Comparison of ENCODE assay signal across 25 mouse cellular contexts in genomic region chr2:31706531-31706930, GRCm38 (mm10). TPM values are rescaled to one million over a fixed set of nuclear protein-coding genes. Genes with fewer than 3 reads are reported as not detected.
DNase-seq lines count a peak whose midpoint lies in the region; ATAC-seq and TF ChIP-seq lines count a peak whose summit lies in the region.
"Had no signal": no experiment of that assay in that cellular context is flagged by ENCODE, and none has a peak within 500 bp of the region (broad histone marks: within the 10 kb centered on the region; RNA-seq: fewer than 3 reads in every experiment).

No protein-coding gene starts in this region.

- intact Hi-C loops in heart, postnatal 36 days (cut with DNase I), result no loop called here

- no peak for TF ChIP-seq CTCF in MEL (IDR thresholded peaks at IDR 0.05 in 2 of 3, conservative IDR thresholded peaks at IDR 0.05 in 1 of 3; ENCODE audit: control insufficient read depth in 1 of 3, insufficient read depth in 1 of 3, low read depth in 2 of 3, low read length in 3 of 3, poor library complexity in 1 of 3, severe bottlenecking in 1 of 3)
- no peak for TF ChIP-seq CTCF in intestine, postnatal 0 days (IDR thresholded peaks at IDR 0.05; ENCODE audit: low read depth)
- TF ChIP-seq CTCF in small intestine, adult 2 months (IDR thresholded peaks at IDR 0.05; ENCODE audit: extremely low read depth, insufficient read length, insufficient replicate concordance, low read depth, low read length), result no peak
- no peak for TF ChIP-seq CTCF in midbrain, postnatal 0 days (IDR thresholded peaks at IDR 0.05)

- ATAC-seq in intestine, embryonic 14.5 days (replicated peaks; ENCODE audit: low FRiP score, low TSS enrichment, low read depth), result 0 out of 2 replicates have a peak, but pooled peaks have one; percentile 55
- ATAC-seq in intestine, postnatal 0 days, result peak; percentile 37
- no peak for ATAC-seq in forebrain, embryonic 16.5 days
- ATAC-seq in midbrain, postnatal 0 days (ENCODE audit: low FRiP score), result no peak
- ATAC-seq: activated CD4-positive, CD25-positive, alpha-beta regulatory T cell, adult 4 months; CD4-positive, CD25-positive, alpha-beta regulatory T cell, adult 4 months; forebrain, embryonic 14.5 days; hindbrain, postnatal 0 days had no signal

- no peaks in the 10 kb centered on the region for H3K27me3 ChIP-seq in MEL (ENCODE audit: control insufficient read depth in 1 of 2, insufficient read depth in 2 of 2, low read length in 2 of 2)
- H3K27me3 ChIP-seq in intestine, embryonic 14.5 days (replicated peaks; ENCODE audit: control insufficient read depth, insufficient read depth, low read length), result no peaks in the 10 kb centered on the region
- no peaks in the 10 kb centered on the region for H3K27me3 ChIP-seq in intestine, postnatal 0 days (replicated peaks; ENCODE audit: control insufficient read depth, insufficient read depth, low read length)
- H3K27me3 ChIP-seq in small intestine, adult 2 months (ENCODE audit: control insufficient read depth, insufficient read depth, low read length), result no peaks in the 10 kb centered on the region
- no peaks in the 10 kb centered on the region for H3K27me3 ChIP-seq in forebrain, embryonic 16.5 days (replicated peaks; ENCODE audit: control insufficient read depth, insufficient read depth, low read length)
- no peaks in the 10 kb centered on the region for H3K27me3 ChIP-seq in midbrain, postnatal 0 days (ENCODE audit: insufficient read depth, low read length)
- H3K27me3 ChIP-seq: embryonic facial prominence, embryonic 12.5 days; embryonic facial prominence, embryonic 15.5 days; heart, embryonic 12.5 days; heart, embryonic 15.5 days had no signal

- H3K9ac ChIP-seq in MEL (ENCODE audit: control insufficient read depth, low read depth, low read length, poor library complexity, severe bottlenecking), result no peak overlapping the region
- H3K9ac ChIP-seq in intestine, embryonic 14.5 days (ENCODE audit: low read length), result no peak overlapping the region
- no peak overlapping the region for H3K9ac ChIP-seq in intestine, postnatal 0 days (ENCODE audit: low read depth, low read length)
- H3K9ac ChIP-seq in forebrain, embryonic 16.5 days (replicated peaks; ENCODE audit: low read depth, low read length), result no peak overlapping the region
- no peak overlapping the region for H3K9ac ChIP-seq in midbrain, postnatal 0 days (replicated peaks; ENCODE audit: low read length, poor library complexity, severe bottlenecking)
- H3K9ac ChIP-seq: embryonic facial prominence, embryonic 12.5 days; embryonic facial prominence, embryonic 15.5 days; heart, embryonic 12.5 days; heart, embryonic 15.5 days; hindbrain, embryonic 14.5 days had no signal

- no peak overlapping the region for H3K4me3 ChIP-seq in MEL (ENCODE audit: control insufficient read depth in 1 of 2, insufficient read depth in 1 of 2, low read depth in 2 of 2, low read length in 2 of 2)
- no peak overlapping the region for H3K4me3 ChIP-seq in intestine, embryonic 14.5 days (ENCODE audit: low read depth, low read length)
- H3K4me3 ChIP-seq in intestine, postnatal 0 days (ENCODE audit: low read depth, low read length), result no peak overlapping the region
- no peak overlapping the region for H3K4me3 ChIP-seq in small intestine, adult 2 months (ENCODE audit: low read depth, low read length)
- no peak overlapping the region for H3K4me3 ChIP-seq in forebrain, embryonic 16.5 days (replicated peaks; ENCODE audit: low read length)
- no peak overlapping the region for H3K4me3 ChIP-seq in midbrain, postnatal 0 days (ENCODE audit: low read depth, low read length)
- H3K4me3 ChIP-seq: embryonic facial prominence, embryonic 12.5 days; embryonic facial prominence, embryonic 15.5 days; heart, embryonic 12.5 days; heart, embryonic 15.5 days had no signal

- no peaks in the 10 kb centered on the region; a peak in 1 of 4 replicates for H3K36me3 ChIP-seq in MEL (ENCODE audit: control insufficient read depth in 1 of 2, insufficient read depth in 2 of 2, low read length in 2 of 2)
- peaks cover 4% of the 10 kb centered on the region; the same call in 1 of the 2 replicates for H3K36me3 ChIP-seq in intestine, embryonic 14.5 days (ENCODE audit: control insufficient read depth, insufficient read depth, low read length)
- H3K36me3 ChIP-seq in intestine, postnatal 0 days (ENCODE audit: control insufficient read depth, insufficient read depth), result peaks cover 3% of the 10 kb centered on the region; the same call in 1 of the 2 replicates
- peaks cover under 1% of the 10 kb centered on the region; the same call in 1 of the 2 replicates for H3K36me3 ChIP-seq in small intestine, adult 2 months (ENCODE audit: control insufficient read depth, insufficient read depth, low read length)
- H3K36me3 ChIP-seq in forebrain, embryonic 16.5 days (ENCODE audit: control insufficient read depth, insufficient read depth), result no peaks in the 10 kb centered on the region
- no peaks in the 10 kb centered on the region for H3K36me3 ChIP-seq in midbrain, postnatal 0 days (ENCODE audit: insufficient read depth, low read length)
- H3K36me3 ChIP-seq: embryonic facial prominence, embryonic 15.5 days; heart, embryonic 15.5 days had no signal

- H3K79me2 ChIP-seq in MEL (ENCODE audit: control insufficient read depth, insufficient read depth, low read length, poor library complexity), result no peaks in the 10 kb centered on the region

- H3K4me1 ChIP-seq in MEL (ENCODE audit: control insufficient read depth in 1 of 2, insufficient read depth in 2 of 2, low read length in 2 of 2), result peaks cover 4 to 7% of the 10 kb centered on the region in 2 experiments; a peak in 1 of 4 replicates
- H3K4me1 ChIP-seq in intestine, embryonic 14.5 days (replicated peaks; ENCODE audit: control insufficient read depth, insufficient read depth, low read length), result no peaks in the 10 kb centered on the region
- H3K4me1 ChIP-seq in intestine, postnatal 0 days (replicated peaks; ENCODE audit: control insufficient read depth, insufficient read depth, low read length), result 0 out of 2 replicates have a peak, but pooled peaks cover 7% of the 10 kb centered on the region
- peaks cover 25% of the 10 kb centered on the region; the same call in 1 of the 2 replicates for H3K4me1 ChIP-seq in small intestine, adult 2 months (ENCODE audit: control insufficient read depth, insufficient read depth, insufficient read length, low read length)
- no peaks in the 10 kb centered on the region for H3K4me1 ChIP-seq in forebrain, embryonic 16.5 days (replicated peaks; ENCODE audit: control insufficient read depth, insufficient read depth, low read length)
- H3K4me1 ChIP-seq in midbrain, postnatal 0 days (ENCODE audit: insufficient read depth, low read length), result no peaks in the 10 kb centered on the region
- H3K4me1 ChIP-seq: embryonic facial prominence, embryonic 12.5 days; embryonic facial prominence, embryonic 15.5 days; heart, embryonic 15.5 days had no signal

- no peak for TF ChIP-seq POLR2A in MEL (IDR thresholded peaks at IDR 0.05; ENCODE audit: control insufficient read depth in 1 of 2, insufficient read depth in 1 of 2, low read depth in 1 of 2, low read length in 2 of 2, poor library complexity in 1 of 2)
- no peak for TF ChIP-seq POLR2A in small intestine, adult 2 months (IDR thresholded peaks at IDR 0.05; ENCODE audit: low read depth, low read length)

- H3K27ac ChIP-seq in MEL (ENCODE audit: control insufficient read depth, low read depth, low read length), result no peak overlapping the region
- H3K27ac ChIP-seq in intestine, embryonic 14.5 days (ENCODE audit: low read depth), result no peak overlapping the region
- H3K27ac ChIP-seq in intestine, postnatal 0 days (ENCODE audit: low read depth, low read length), result peak overlapping the region; percentile 9
- H3K27ac ChIP-seq in small intestine, adult 2 months (ENCODE audit: insufficient read depth, low read depth, low read length), result peak overlapping the region; percentile 50
- H3K27ac ChIP-seq in forebrain, embryonic 16.5 days (ENCODE audit: low read length), result no peak overlapping the region
- no peak overlapping the region for H3K27ac ChIP-seq in midbrain, postnatal 0 days (ENCODE audit: low read depth, low read length)
- H3K27ac ChIP-seq: embryonic facial prominence, embryonic 12.5 days; embryonic facial prominence, embryonic 15.5 days; heart, embryonic 15.5 days; hindbrain, embryonic 14.5 days; hindbrain, postnatal 0 days had no signal

- WGBS in intestine, embryonic 14.5 days, result 26% methylated on average over 2 of the region's 2 CpGs
- 28% methylated on average over 2 of the region's 2 CpGs for WGBS in intestine, postnatal 0 days
- WGBS in small intestine, adult 2 months, result 25% methylated on average over 2 of the region's 2 CpGs
- WGBS in forebrain, embryonic 16.5 days, result 79% methylated on average over 2 of the region's 2 CpGs
- 88% methylated on average over 2 of the region's 2 CpGs for WGBS in midbrain, postnatal 0 days

- no peak overlapping the region for H3K4me2 ChIP-seq in intestine, embryonic 14.5 days (ENCODE audit: low read length)
- no peak overlapping the region for H3K4me2 ChIP-seq in intestine, postnatal 0 days (replicated peaks; ENCODE audit: low read depth)
- no peak overlapping the region for H3K4me2 ChIP-seq in forebrain, embryonic 16.5 days (ENCODE audit: low read length)
- H3K4me2 ChIP-seq in midbrain, postnatal 0 days (ENCODE audit: low read depth, low read length, poor library complexity, severe bottlenecking), result no peak overlapping the region
- H3K4me2 ChIP-seq: embryonic facial prominence, embryonic 12.5 days; embryonic facial prominence, embryonic 15.5 days; heart, embryonic 12.5 days; heart, embryonic 15.5 days; hindbrain, embryonic 14.5 days had no signal

- no peaks in the 10 kb centered on the region for H3K9me3 ChIP-seq in MEL (replicated peaks; ENCODE audit: insufficient read depth, low read length)
- H3K9me3 ChIP-seq in intestine, embryonic 14.5 days (ENCODE audit: control insufficient read depth, low read length), result no peaks in the 10 kb centered on the region
- H3K9me3 ChIP-seq in intestine, postnatal 0 days (ENCODE audit: control insufficient read depth), result no peaks in the 10 kb centered on the region
- no peaks in the 10 kb centered on the region for H3K9me3 ChIP-seq in forebrain, embryonic 16.5 days (ENCODE audit: control insufficient read depth, low read length)
- H3K9me3 ChIP-seq in midbrain, postnatal 0 days (ENCODE audit: low read length), result no peaks in the 10 kb centered on the region
- H3K9me3 ChIP-seq: embryonic facial prominence, embryonic 12.5 days; embryonic facial prominence, embryonic 15.5 days; heart, embryonic 12.5 days; heart, embryonic 15.5 days had no signal

- TF ChIP-seq EP300 in MEL (IDR thresholded peaks at IDR 0.05; ENCODE audit: low read depth in 1 of 2, low read length in 2 of 2), result peak in 1 of 2 experiments; percentile 42; a peak in 2 of 4 replicates

- DNase-seq in MEL (ENCODE audit: low read depth, low spot score), result peak; percentile 19
- no peak for DNase-seq in intestine, embryonic 14.5 days (ENCODE audit: low spot score)
- no peak for DNase-seq in midbrain, postnatal 0 days (ENCODE audit: low spot score)
- no peak for DNase-seq in heart, postnatal 36 days
- DNase-seq: adrenal gland, adult 8-10 months; adrenal gland, postnatal 25 days; cerebellum, adult 18-20 months; cerebellum, adult 9-10 months; cerebellum, postnatal 25 days; gastrocnemius, postnatal 25 days; heart, adult 18-20 months; heart, postnatal 10 days; heart, postnatal 4 days had no signal

- no peak for TF ChIP-seq RAD21 in MEL (IDR thresholded peaks at IDR 0.05; ENCODE audit: low read depth, low read length)

RNA-seq across cellular contexts. Expression of gene Abl1, which starts 18.4 kb away (rescaled TPM):
- total RNA-seq in MEL (2012; rRNA removed), result 19.8 and 21.3 TPM in 2 replicates
- 10 to 100 TPM in 1 of 2 experiments, not detected in 1; 47.1 TPM for polyA plus RNA-seq in MEL (2012; ENCODE audit: insufficient read depth in 1 of 2, insufficient read length in 2 of 2, low read depth in 1 of 2, low replicate concordance in 2 of 2, missing spikeins in 1 of 2)
- polyA plus RNA-seq in intestine, embryonic 14.5 days (2014; fragmentation: Nextera tagmentation; extraction: Ambion mirVana), result 48.1 and 49.8 TPM in 2 replicates
- polyA plus RNA-seq in intestine, postnatal 0 days (2015; fragmentation: Nextera tagmentation; extraction: Ambion mirVana), result 13.4 and 14.5 TPM in 2 replicates
- 28.0 and 55.5 TPM in 2 replicates for polyA plus RNA-seq in small intestine, adult 2 months (2012; rRNA removed)
- polyA plus RNA-seq in forebrain, embryonic 16.5 days (2015; fragmentation: Nextera tagmentation; extraction: Ambion mirVana), result 23.5 and 23.8 TPM in 2 replicates
- 44.9 and 50.1 TPM in 2 replicates for total RNA-seq in midbrain, postnatal 0 days (2014; rRNA removed)
- polyA plus RNA-seq in midbrain, postnatal 0 days (2015; fragmentation: Nextera tagmentation; extraction: Ambion mirVana), result 13.1 and 13.8 TPM in 2 replicates
- 10 to 100 TPM; 31.8 to 32.8 TPM for total RNA-seq in heart, postnatal 36 days (2021)

RNA-seq across cellular contexts. Expression of gene Exosc2, which starts 36.0 kb away (rescaled TPM):
- total RNA-seq in MEL (2012; rRNA removed), result 138 and 172 TPM in 2 replicates
- polyA plus RNA-seq in MEL (2012; ENCODE audit: insufficient read depth in 1 of 2, insufficient read length in 2 of 2, low read depth in 1 of 2, low replicate concordance in 2 of 2, missing spikeins in 1 of 2), result 100 to 1,000 TPM; 128 to 219 TPM
- 65.4 and 70.7 TPM in 2 replicates for polyA plus RNA-seq in intestine, embryonic 14.5 days (2014; fragmentation: Nextera tagmentation; extraction: Ambion mirVana)
- polyA plus RNA-seq in intestine, postnatal 0 days (2015; fragmentation: Nextera tagmentation; extraction: Ambion mirVana), result 18.2 and 18.8 TPM in 2 replicates
- polyA plus RNA-seq in small intestine, adult 2 months (2012; rRNA removed), result 2.5 and 4.0 TPM in 2 replicates
- 42.3 and 44.0 TPM in 2 replicates for polyA plus RNA-seq in forebrain, embryonic 16.5 days (2015; fragmentation: Nextera tagmentation; extraction: Ambion mirVana)
- 26.7 and 27.4 TPM in 2 replicates for total RNA-seq in midbrain, postnatal 0 days (2014; rRNA removed)
- polyA plus RNA-seq in midbrain, postnatal 0 days (2015; fragmentation: Nextera tagmentation; extraction: Ambion mirVana), result 32.2 and 36.8 TPM in 2 replicates
- 10 to 100 TPM in 1 of 2 experiments, 1 to 10 TPM in 1; 9.4 to 10.7 TPM for total RNA-seq in heart, postnatal 36 days (2021)

Comparison
In these comparisons a context has a peak if more than half of its experiments do, and no peak if none do; other contexts are left out.
1. H3K27ac ChIP-seq: peak in intestine, postnatal 0 days (single experiment) and small intestine, adult 2 months (single experiment); none in MEL (single experiment), intestine, embryonic 14.5 days (single experiment), forebrain, embryonic 16.5 days (single experiment) and midbrain, postnatal 0 days (single experiment).
2. ATAC-seq: peak in intestine, embryonic 14.5 days (single experiment) and intestine, postnatal 0 days (single experiment); none in forebrain, embryonic 16.5 days (single experiment) and midbrain, postnatal 0 days (single experiment).